Mouse (Mus musculus) embryonic fibroblast, embryonic 13.5 days (primary cell): ENCODE measurements around the gene Pcsk6.

ENCODE experiments used
- CTCF ChIP-seq: IDR thresholded peaks from 2 replicates; pipeline ENCODE4 v1.5.1; 2011; ENCODE audit warnings: mild to moderate bottlenecking, control low read depth, low read length, moderate library complexity, borderline replicate concordance; ENCODE audit not compliant: insufficient read depth
- POLR2A ChIP-seq: IDR thresholded peaks from 2 replicates; pipeline ENCODE4 v1.6.1; 2011; ENCODE audit warnings: low read depth, mild to moderate bottlenecking, control low read depth, low read length, moderate library complexity

GRCm38 (mm10) chr7:65813611-65814212, 47.8 kb upstream of the Pcsk6 start:
- no peak for TF ChIP-seq POLR2A
- TF ChIP-seq CTCF, result no peak
